Mouse (Mus musculus) limb, embryonic 14.5 days (tissue): ENCODE data around the gene Nme3. TPM values are rescaled to one million over a fixed set of nuclear protein-coding genes. Genes with fewer than 3 reads are reported as not detected.
A peak's percentile ranks its signal among the peaks of the same experiment; 100 is the strongest.

ENCODE experiments used
- ATAC-seq: fragments of 200-750 bp; cut with Nextera tagmentation; 2 replicates; pipeline ENCODE4 v1.8.0; 2017; ENCODE audit warnings: low read depth, moderate number of reproducible peaks, moderate TSS enrichment; ENCODE audit not compliant: low FRiP score
- DNase-seq: peaks from one replicate; pipeline ENCODE4 v3.0.0-alpha.2; 2015; ENCODE audit warnings: low spot score
- H3K27ac ChIP-seq: fragments of 300-500 bp; sonication (generic); replicated peaks from 2 replicates; pipeline ENCODE4 v1.5.1; 2014; ENCODE audit warnings: low read depth, mild to moderate bottlenecking, low read length, moderate library complexity, mixed read lengths
- H3K27me3 ChIP-seq: fragments of 300-500 bp; sonication (generic); 2 replicates; pipeline ENCODE4 v1.6.1; 2014; ENCODE audit warnings: low read length, mixed read lengths; ENCODE audit not compliant: control insufficient read depth, insufficient read depth
- H3K36me3 ChIP-seq: fragments of 300-500 bp; sonication (generic); 2 replicates; pipeline ENCODE4 v1.6.1; 2014; ENCODE audit warnings: mild to moderate bottlenecking, low read length, moderate library complexity, mixed read lengths; ENCODE audit not compliant: control insufficient read depth, insufficient read depth
- H3K4me1 ChIP-seq: fragments of 300-500 bp; sonication (generic); 2 replicates; pipeline ENCODE4 v1.6.1; 2014; ENCODE audit warnings: antibody characterized with exemption, low read length, mixed read lengths; ENCODE audit not compliant: control insufficient read depth, insufficient read depth
- H3K4me2 ChIP-seq: fragments of 300-500 bp; sonication (generic); replicated peaks from 2 replicates; pipeline ENCODE4 v1.6.1; 2014; ENCODE audit warnings: low read depth, mild to moderate bottlenecking, low read length, moderate library complexity; ENCODE audit not compliant: severe bottlenecking
- H3K4me3 ChIP-seq: fragments of 300-500 bp; sonication (generic); replicated peaks from 2 replicates; pipeline ENCODE4 v1.5.1; 2014; ENCODE audit warnings: low read length
- H3K9ac ChIP-seq: fragments of 300-500 bp; sonication (generic); 2 replicates; pipeline ENCODE4 v1.6.1; 2014; ENCODE audit warnings: mild to moderate bottlenecking, low read depth, low read length, moderate library complexity; ENCODE audit not compliant: severe bottlenecking
- H3K9me3 ChIP-seq: fragments of 300-500 bp; sonication (generic); 2 replicates; pipeline ENCODE4 v1.6.1; 2016; ENCODE audit warnings: low read length; ENCODE audit not compliant: control insufficient read depth
- POLR2A ChIP-seq: fragments of 200-500 bp; IDR thresholded peaks from 2 replicates; pipeline ENCODE4 v1.8.0; 2012; ENCODE audit warnings: inconsistent platforms, mild to moderate bottlenecking, moderate library complexity, borderline replicate concordance; ENCODE audit not compliant: insufficient read depth, insufficient read length; ENCODE audit errors: extremely low read depth
- WGBS: fragments of 180-500 bp; shearing (Covaris S2); extraction: QIAGEN DNeasy Blood & Tissue Kit; methylation state at CpG from one replicate; pipeline ENCODE4 v1.1.7; 2014; 5-methylcytosine and 5-hydroxymethylcytosine counted together
- polyA plus RNA-seq, 2 experiments: library from polyadenylated mRNA; depleted of rRNA in 1 of 2; stranded (reverse) in 1 of 2; unstranded in 1 of 2; fragments of >200 nt; fragmentation: Nextera tagmentation in 1 of 2; extraction: Ambion mirVana in 1 of 2; gene quantifications; 2 replicates each; pipeline versions ENCODE4 v1.2.1 to v1.2.3; 2012 to 2014

The Nme3 gene
- polyA plus RNA-seq, 2 experiments: 36.5 to 47.6 TPM

- H3K9ac ChIP-seq: no peak overlapping the region
- H3K4me1 ChIP-seq: no peaks in the 10 kb centered on the region
- TF ChIP-seq POLR2A: no peak
- no peak overlapping the region for H3K4me2 ChIP-seq
- no peaks in the 10 kb centered on the region for H3K9me3 ChIP-seq
- H3K27ac ChIP-seq: no peak overlapping the region
- ATAC-seq: no peak
- no peak overlapping the region for H3K4me3 ChIP-seq
- H3K27me3 ChIP-seq: no peaks in the 10 kb centered on the region
- no peaks in the 10 kb centered on the region for H3K36me3 ChIP-seq
- WGBS: 47% methylated on average over 4 of the region's 4 CpGs
- no peak for DNase-seq
Measured at GRCm38 (mm10) chr17:24873695-24874404, 22.4 kb upstream of the Nme3 start.

DNA sequence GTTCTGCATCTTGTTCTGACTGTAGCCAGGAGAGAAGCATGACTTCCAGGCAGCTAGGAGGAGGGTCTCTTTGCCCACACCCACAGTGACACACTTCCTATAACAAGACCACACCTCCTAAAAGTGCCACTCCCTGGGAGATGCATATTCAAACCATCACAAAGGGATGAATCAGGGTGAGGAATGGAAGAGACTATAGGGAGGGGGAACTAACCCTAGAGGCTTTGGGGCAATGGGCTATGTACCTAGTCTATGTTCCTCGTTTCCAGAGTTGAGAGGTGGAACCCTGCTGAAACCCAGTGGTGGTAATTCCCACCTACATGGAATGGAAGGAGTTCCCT lies 21.9 kb upstream of the Nme3 start:
- H3K27me3 ChIP-seq: no peaks in the 10 kb centered on the region
- 61% methylated on average over 1 of the region's 1 CpGs for WGBS
- no peak overlapping the region for H3K27ac ChIP-seq
- no peaks in the 10 kb centered on the region for H3K4me1 ChIP-seq
- no peak overlapping the region for H3K9ac ChIP-seq
- DNase-seq (no peak), ATAC-seq (no peak)
- H3K4me2 ChIP-seq: no peak overlapping the region
- no peaks in the 10 kb centered on the region for H3K9me3 ChIP-seq
- TF ChIP-seq POLR2A: no peak
- H3K36me3 ChIP-seq: no peaks in the 10 kb centered on the region
- no peak overlapping the region for H3K4me3 ChIP-seq

- no peak overlapping the region for H3K4me3 ChIP-seq
- DNase-seq: no peak
- H3K36me3 ChIP-seq: no peaks in the 10 kb centered on the region
- no peak overlapping the region for H3K4me2 ChIP-seq
- no peak overlapping the region for H3K9ac ChIP-seq
- no peak for ATAC-seq
- H3K9me3 ChIP-seq: no peaks in the 10 kb centered on the region
- WGBS: 74% methylated on average over 8 of the region's 8 CpGs
- H3K27ac ChIP-seq: no peak overlapping the region
- H3K4me1 ChIP-seq: no peaks in the 10 kb centered on the region
- no peak for TF ChIP-seq POLR2A
- no peaks in the 10 kb centered on the region for H3K27me3 ChIP-seq
Measured at GRCm38 (mm10) chr17:24874989-24875388, 21.3 kb upstream of the Nme3 start.

DNA sequence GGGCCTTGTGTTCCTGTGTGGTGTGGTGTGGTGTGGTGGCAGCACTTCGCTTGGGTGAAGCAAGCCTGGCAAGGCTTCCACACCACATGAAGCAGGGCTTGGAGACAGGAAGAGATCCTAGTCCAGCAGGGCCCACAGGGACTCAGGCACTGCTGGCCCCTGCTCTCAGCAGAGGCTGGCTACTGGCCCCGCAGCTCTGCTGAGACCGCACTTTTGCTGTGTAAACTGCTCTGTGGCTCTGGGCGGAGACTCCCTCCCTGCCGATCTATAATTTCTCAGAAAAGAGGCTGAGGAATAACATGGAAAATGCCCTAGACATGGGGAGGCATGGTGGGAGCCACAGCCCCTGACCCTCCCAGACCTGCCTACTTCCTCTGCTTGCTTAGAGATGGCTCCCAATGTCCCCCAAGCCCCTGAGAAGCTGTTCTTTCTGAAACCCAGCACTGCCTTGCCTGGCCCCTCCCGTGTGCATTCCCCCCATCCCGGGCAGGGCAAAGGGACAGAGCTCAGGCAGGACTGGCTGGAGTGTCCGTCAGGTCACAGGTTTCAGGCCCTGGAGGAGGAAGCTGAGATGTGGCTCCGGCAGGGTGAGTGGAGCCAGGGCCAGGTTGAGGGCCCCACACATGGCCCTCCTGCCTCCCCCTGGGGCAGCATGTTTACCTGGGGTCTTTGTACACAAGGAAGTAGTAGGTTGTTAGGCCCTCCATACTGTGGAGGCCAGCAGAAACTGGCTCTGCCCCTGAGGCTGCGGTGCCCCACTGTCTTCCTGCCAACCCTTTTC lies 18.8 kb upstream of the Nme3 start:
- H3K27me3 ChIP-seq: no peaks in the 10 kb centered on the region
- WGBS: 61% methylated on average over 10 of the region's 10 CpGs
- no peaks in the 10 kb centered on the region for H3K4me1 ChIP-seq
- DNase-seq (no peak), ATAC-seq (no peak)
- no peak for TF ChIP-seq POLR2A
- no peak overlapping the region for H3K4me2 ChIP-seq
- no peak overlapping the region for H3K4me3 ChIP-seq
- H3K36me3 ChIP-seq: peaks cover 1% of the 10 kb centered on the region; the same call in 1 of the 2 replicates
- H3K27ac ChIP-seq: no peak overlapping the region
- H3K9me3 ChIP-seq: no peaks in the 10 kb centered on the region
- H3K9ac ChIP-seq: no peak overlapping the region

GRCm38 (mm10) chr17:24878117-24878397 lies 18.2 kb upstream of the Nme3 start:
- H3K4me2 ChIP-seq: no peak overlapping the region
- TF ChIP-seq POLR2A: no peak
- peaks cover 7% of the 10 kb centered on the region; the same call in 1 of the 2 replicates for H3K36me3 ChIP-seq
- no peak for DNase-seq
- H3K27me3 ChIP-seq: no peaks in the 10 kb centered on the region
- no peak overlapping the region for H3K27ac ChIP-seq
- WGBS: 39% methylated on average over 5 of the region's 5 CpGs
- H3K9ac ChIP-seq: 0 out of 2 replicates have a peak overlapping the region, but pooled peaks have one; percentile 16
- ATAC-seq: no peak; the same call in 1 of the 2 replicates
- H3K4me1 ChIP-seq: no peaks in the 10 kb centered on the region
- no peak overlapping the region for H3K4me3 ChIP-seq
- no peaks in the 10 kb centered on the region for H3K9me3 ChIP-seq
